Mouse (Mus musculus): ENCODE data around the gene Fignl1.

DNA sequence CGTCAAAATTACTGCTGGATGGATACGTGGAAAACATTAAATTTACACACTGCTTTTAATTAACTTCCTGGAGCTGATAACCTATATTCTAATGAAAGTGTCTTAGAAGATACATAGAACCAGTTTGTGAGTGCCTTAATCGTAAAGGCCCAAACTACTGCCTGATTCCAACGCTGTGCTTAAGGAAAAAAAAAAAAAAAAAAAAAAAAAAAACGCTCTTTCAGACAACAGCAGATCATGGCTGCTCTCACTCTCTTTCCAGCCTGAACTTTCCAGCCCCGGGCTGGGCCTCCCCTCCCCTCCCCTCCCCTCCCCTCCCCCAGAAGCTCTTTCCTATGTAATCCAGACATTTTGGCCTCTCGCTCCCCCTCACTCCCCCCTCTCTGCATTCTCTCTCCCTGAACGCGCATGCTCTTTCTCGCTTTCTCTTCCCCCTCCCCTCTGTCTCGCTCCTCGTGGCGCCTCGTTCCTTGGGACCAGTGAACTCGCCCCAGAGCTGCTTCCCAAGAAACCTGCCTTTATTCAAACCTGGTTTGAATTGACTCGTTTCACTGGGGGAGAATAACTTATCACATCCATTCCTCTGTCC, 12.7 kb upstream of the Fignl1 start:
- TF ChIP-seq GATA1 (IDR thresholded peaks at IDR 0.05; ENCODE audit: low read length) (no peak), TAL1 (IDR thresholded peaks at IDR 0.05; ENCODE audit: low read length) (no peak)

Measured in erythroblast, embryonic 14.5 days (primary cell).